Mouse (Mus musculus) erythroblast, embryonic 14.5 days (primary cell): ENCODE measurements around the gene Selenow.

Source experiments
- GATA1 ChIP-seq: IDR thresholded peaks from 2 replicates; pipeline ENCODE4 v1.6.1; 2012; ENCODE audit warnings: low read length, inconsistent platforms, mixed read lengths
- TAL1 ChIP-seq: IDR thresholded peaks from 3 replicates; pipeline ENCODE4 v1.6.1; 2012; ENCODE audit warnings: low read length, inconsistent platforms, mixed read lengths

- TF ChIP-seq GATA1 (no peak), TAL1 (no peak)
Measured at GRCm38 (mm10) chr7:15905861-15906260, 16.3 kb downstream of the Selenow start.
